Mouse (Mus musculus): ENCODE results near the gene 4930556J24Rik. TPM values are rescaled to one million over a fixed set of nuclear protein-coding genes. Genes with fewer than 3 reads are reported as not detected.

The 4930556J24Rik gene
- total and polyA plus RNA-seq, 2 experiments from 2014 or later = 0.25 TPM; not detected in 1

GRCm38 (mm10) chr11:3895933-3896332 is 80.6 kb downstream of the 4930556J24Rik start:
- ATAC-seq (no peak), DNase-seq (ENCODE audit: low spot score) (no peak)
- no peaks in the 10 kb centered on the region for H3K9me3 ChIP-seq (ENCODE audit: low read length)
- H3K9ac ChIP-seq (replicated peaks; ENCODE audit: low read length) = no peak overlapping the region
- H3K4me1 ChIP-seq (ENCODE audit: insufficient read depth, low read length) = 0 out of 2 replicates have a peak, but pooled peaks cover 9% of the 10 kb centered on the region
- peaks cover 7% of the 10 kb centered on the region; the same call in 1 of the 2 replicates for H3K36me3 ChIP-seq (ENCODE audit: insufficient read depth, low read length)
- no peak overlapping the region for H3K4me2 ChIP-seq (ENCODE audit: low read depth, low read length)
- WGBS = 83% methylated on average over 1 of the region's 1 CpGs
- no peaks in the 10 kb centered on the region for H3K27me3 ChIP-seq (ENCODE audit: insufficient read depth, low read length)
- H3K4me3 ChIP-seq (ENCODE audit: low read length) = no peak overlapping the region
- no peak for TF ChIP-seq CTCF (IDR thresholded peaks at IDR 0.05; ENCODE audit: low read depth)
- H3K27ac ChIP-seq = no peak overlapping the region

GRCm38 (mm10) chr11:3895458-3895857 is 81.1 kb downstream of the 4930556J24Rik start:
- DNase-seq (ENCODE audit: low spot score) = no peak
- H3K9ac ChIP-seq (replicated peaks; ENCODE audit: low read length) = peak overlapping the region; percentile 52
- no peak for TF ChIP-seq CTCF (IDR thresholded peaks at IDR 0.05; ENCODE audit: low read depth)
- no peak for ATAC-seq
- H3K4me1 ChIP-seq (ENCODE audit: insufficient read depth, low read length) = 0 out of 2 replicates have a peak, but pooled peaks cover 9% of the 10 kb centered on the region
- peaks cover 7% of the 10 kb centered on the region; the same call in 1 of the 2 replicates for H3K36me3 ChIP-seq (ENCODE audit: insufficient read depth, low read length)
- peak overlapping the region; percentile 87 for H3K4me2 ChIP-seq (ENCODE audit: low read depth, low read length)
- H3K4me3 ChIP-seq (ENCODE audit: low read length) = peak overlapping the region; percentile 46
- WGBS = 3% methylated on average over 10 of the region's 10 CpGs
- peak overlapping the region; percentile 77 for H3K27ac ChIP-seq
- no peaks in the 10 kb centered on the region for H3K9me3 ChIP-seq (ENCODE audit: low read length)
- no peaks in the 10 kb centered on the region for H3K27me3 ChIP-seq (ENCODE audit: insufficient read depth, low read length)

DNA sequence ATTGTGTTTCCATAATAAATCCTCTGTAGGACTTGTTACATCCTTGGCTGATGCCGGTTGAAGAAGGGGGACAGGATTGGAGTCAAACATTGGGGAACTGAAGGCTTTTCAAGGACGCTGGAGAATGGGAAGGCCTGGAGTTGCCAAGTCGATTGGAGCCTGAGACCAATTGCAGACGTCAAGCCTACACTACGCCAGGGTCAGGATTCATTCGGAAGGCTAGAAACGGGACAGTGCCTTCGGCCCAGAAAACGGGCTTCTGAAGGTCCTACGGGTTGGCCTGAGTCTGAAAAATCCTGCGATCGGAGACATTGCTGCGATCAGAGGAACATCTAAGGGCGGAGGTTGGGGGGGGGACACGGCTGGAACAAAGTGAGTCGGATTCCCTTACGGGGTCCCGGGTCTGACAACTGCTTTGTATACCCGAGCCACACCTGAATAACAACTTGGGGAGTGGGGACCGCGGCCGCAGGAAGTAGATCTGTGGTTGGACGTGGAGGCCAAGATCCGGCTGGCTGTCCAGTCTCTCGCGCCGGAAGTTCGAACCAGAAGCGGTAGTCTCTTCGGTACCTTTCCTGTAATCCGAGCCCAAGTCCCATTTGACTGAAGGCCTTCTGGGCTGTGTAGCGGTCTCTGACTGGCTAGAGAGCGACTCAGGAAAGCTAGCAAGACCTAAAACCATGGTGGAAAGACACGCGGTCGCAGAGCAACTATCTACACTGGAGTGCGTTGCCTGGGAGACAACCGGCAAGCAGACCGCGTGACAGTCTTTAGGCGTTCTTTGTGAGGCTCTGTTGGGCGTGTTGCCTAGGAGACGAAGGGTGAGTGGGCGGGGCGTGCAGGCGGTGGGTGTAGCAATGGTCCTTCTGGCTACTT is 81.9 kb downstream of the 4930556J24Rik start, which contains the start of the genes 4921536K21Rik and Dusp18:
Gene 4921536K21Rik (minus strand): TSS at position 693 of the 876 bp plus-strand sequence.
Gene Dusp18 (plus strand): TSS at position 835 of the 876 bp plus-strand sequence.
- WGBS = 1% methylated on average over 46 of the region's 46 CpGs
- H3K36me3 ChIP-seq (ENCODE audit: insufficient read depth, low read length) = peaks cover 7% of the 10 kb centered on the region; the same call in 1 of the 2 replicates

GRCm38 (mm10) chr11:3893970-3894369 is 82.6 kb downstream of the 4930556J24Rik start:
- H3K9ac ChIP-seq (replicated peaks; ENCODE audit: low read length) = 0 out of 2 replicates have a peak overlapping the region, but pooled peaks have one; percentile 52
- H3K4me3 ChIP-seq (ENCODE audit: low read length) = peak overlapping the region; percentile 46; the same call in 1 of the 2 replicates
- WGBS = 74% methylated on average over 6 of the region's 6 CpGs

More for the DNA sequence above, 81.9 kb downstream of the 4930556J24Rik start, which contains the start of the genes 4921536K21Rik and Dusp18:
- Histone ChIP-seq H3K4me3 (ENCODE audit: low read length) (peak within 1 kb of the TSS; percentile 46), H3K27me3 (ENCODE audit: insufficient read depth, low read length) (no peaks in the 10 kb centered on the region), H3K9ac (replicated peaks; ENCODE audit: low read length) (peak within 1 kb of the TSS; percentile 52), H3K4me1 (ENCODE audit: insufficient read depth, low read length) (0 out of 2 replicates have a peak, but pooled peaks cover 9% of the 10 kb centered on the region), H3K9me3 (ENCODE audit: low read length) (no peaks in the 10 kb centered on the region), H3K27ac (peak within 1 kb of the TSS; percentile 77), H3K4me2 (ENCODE audit: low read depth, low read length) (peak within 1 kb of the TSS; percentile 87)
- DNase-seq (ENCODE audit: low spot score) (peak; percentile 96), ATAC-seq (peak; percentile 98)
- no peak for TF ChIP-seq CTCF (IDR thresholded peaks at IDR 0.05; ENCODE audit: low read depth)

More at GRCm38 (mm10) chr11:3893970-3894369, 82.6 kb downstream of the 4930556J24Rik start:
- DNase-seq (ENCODE audit: low spot score) (no peak), ATAC-seq (no peak)
- H3K4me2 ChIP-seq (ENCODE audit: low read depth, low read length) = peak overlapping the region; percentile 87; the same call in 1 of the 2 replicates
- H3K9me3 ChIP-seq (ENCODE audit: low read length) = no peaks in the 10 kb centered on the region
- H3K27ac ChIP-seq = no peak overlapping the region
- 0 out of 2 replicates have a peak, but pooled peaks cover 9% of the 10 kb centered on the region for H3K4me1 ChIP-seq (ENCODE audit: insufficient read depth, low read length)
- no peak for TF ChIP-seq CTCF (IDR thresholded peaks at IDR 0.05; ENCODE audit: low read depth)
- H3K27me3 ChIP-seq (ENCODE audit: insufficient read depth, low read length) = no peaks in the 10 kb centered on the region
- peaks cover 7% of the 10 kb centered on the region; the same call in 1 of the 2 replicates for H3K36me3 ChIP-seq (ENCODE audit: insufficient read depth, low read length)

Other genes starting within 250 kb of the 4930556J24Rik start
- 78.3 and 87.5 TPM in 2 replicates for gene Osbp2, start 112.9 kb downstream of the 4930556J24Rik start, total RNA-seq (2014; rRNA removed)
- 33.8 and 39.7 TPM in 2 replicates for gene Osbp2, start 112.9 kb downstream of the 4930556J24Rik start, polyA plus RNA-seq (2015; fragmentation: Nextera tagmentation; extraction: Ambion mirVana)
- gene 4921536K21Rik, start 81.7 kb downstream of the 4930556J24Rik start, total RNA-seq (2014; rRNA removed) = 0.21 and 0.90 TPM in 2 replicates
- 0.41 and 0.42 TPM in 2 replicates for gene 4921536K21Rik, start 81.7 kb downstream of the 4930556J24Rik start, polyA plus RNA-seq (2015; fragmentation: Nextera tagmentation; extraction: Ambion mirVana)
- gene Dusp18, start 81.5 kb downstream of the 4930556J24Rik start, total RNA-seq (2014; rRNA removed) = 14.4 and 16.9 TPM in 2 replicates
- 15.4 and 16.3 TPM in 2 replicates for gene Dusp18, start 81.5 kb downstream of the 4930556J24Rik start, polyA plus RNA-seq (2015; fragmentation: Nextera tagmentation; extraction: Ambion mirVana)
- gene Slc35e4, start 62.1 kb downstream of the 4930556J24Rik start, total RNA-seq (2014; rRNA removed) = 48.6 and 52.4 TPM in 2 replicates
- 23.5 and 25.8 TPM in 2 replicates for gene Slc35e4, start 62.1 kb downstream of the 4930556J24Rik start, polyA plus RNA-seq (2015; fragmentation: Nextera tagmentation; extraction: Ambion mirVana)
- gene Tcn2, start 44.6 kb downstream of the 4930556J24Rik start, total RNA-seq (2014; rRNA removed) = 35.8 and 39.4 TPM in 2 replicates
- 29.3 and 30.8 TPM in 2 replicates for gene Tcn2, start 44.6 kb downstream of the 4930556J24Rik start, polyA plus RNA-seq (2015; fragmentation: Nextera tagmentation; extraction: Ambion mirVana)
- 35.9 and 36.4 TPM in 2 replicates for gene Pes1, start 12.8 kb downstream of the 4930556J24Rik start, total RNA-seq (2014; rRNA removed)
- 44.5 and 46.8 TPM in 2 replicates for gene Pes1, start 12.8 kb downstream of the 4930556J24Rik start, polyA plus RNA-seq (2015; fragmentation: Nextera tagmentation; extraction: Ambion mirVana)
- gene Gal3st1, start 6.9 kb upstream of the 4930556J24Rik start, total RNA-seq (2014; rRNA removed) = 30.3 and 34.6 TPM in 2 replicates
- 18.5 and 18.8 TPM in 2 replicates for gene Gal3st1, start 6.9 kb upstream of the 4930556J24Rik start, polyA plus RNA-seq (2015; fragmentation: Nextera tagmentation; extraction: Ambion mirVana)
- gene Sec14l4, start 54.7 kb upstream of the 4930556J24Rik start, total RNA-seq (2014; rRNA removed) = not detected in 2 replicates
- gene Sec14l4, start 54.7 kb upstream of the 4930556J24Rik start, polyA plus RNA-seq (2015; fragmentation: Nextera tagmentation; extraction: Ambion mirVana) = not detected in 2 replicates
- 0.36 and 1.6 TPM in 2 replicates for gene Sec14l3, start 88.1 kb upstream of the 4930556J24Rik start, total RNA-seq (2014; rRNA removed)
- 1.7 and 1.8 TPM in 2 replicates for gene Sec14l3, start 88.1 kb upstream of the 4930556J24Rik start, polyA plus RNA-seq (2015; fragmentation: Nextera tagmentation; extraction: Ambion mirVana)
- gene Mtfp1, start 118.7 kb upstream of the 4930556J24Rik start, total RNA-seq (2014; rRNA removed) = 14.8 and 20.4 TPM in 2 replicates
- 17.7 TPM in 2 replicates for gene Mtfp1, start 118.7 kb upstream of the 4930556J24Rik start, polyA plus RNA-seq (2015; fragmentation: Nextera tagmentation; extraction: Ambion mirVana)
- 13.4 and 13.9 TPM in 2 replicates for gene Sec14l2, start 146.6 kb upstream of the 4930556J24Rik start, total RNA-seq (2014; rRNA removed)
- gene Sec14l2, start 146.6 kb upstream of the 4930556J24Rik start, polyA plus RNA-seq (2015; fragmentation: Nextera tagmentation; extraction: Ambion mirVana) = 8.1 and 9.5 TPM in 2 replicates
- gene Rnf215, start 158.4 kb upstream of the 4930556J24Rik start, total RNA-seq (2014; rRNA removed) = 84.3 and 90.4 TPM in 2 replicates
- gene Rnf215, start 158.4 kb upstream of the 4930556J24Rik start, polyA plus RNA-seq (2015; fragmentation: Nextera tagmentation; extraction: Ambion mirVana) = 49.7 and 51.0 TPM in 2 replicates
- gene Ccdc157, start 183.5 kb upstream of the 4930556J24Rik start, total RNA-seq (2014; rRNA removed) = 20.8 TPM in 2 replicates
- gene Ccdc157, start 183.5 kb upstream of the 4930556J24Rik start, polyA plus RNA-seq (2015; fragmentation: Nextera tagmentation; extraction: Ambion mirVana) = 10.3 and 10.9 TPM in 2 replicates
- 41.9 and 45.4 TPM in 2 replicates for gene Sf3a1, start 183.6 kb upstream of the 4930556J24Rik start, total RNA-seq (2014; rRNA removed)
- gene Sf3a1, start 183.6 kb upstream of the 4930556J24Rik start, polyA plus RNA-seq (2015; fragmentation: Nextera tagmentation; extraction: Ambion mirVana) = 30.6 and 31.6 TPM in 2 replicates
- 59.1 and 60.8 TPM in 2 replicates for gene Tbc1d10a, start 210.0 kb upstream of the 4930556J24Rik start, total RNA-seq (2014; rRNA removed)
- gene Tbc1d10a, start 210.0 kb upstream of the 4930556J24Rik start, polyA plus RNA-seq (2015; fragmentation: Nextera tagmentation; extraction: Ambion mirVana) = 34.2 TPM in 2 replicates
- 20.6 and 20.7 TPM in 2 replicates for gene Castor1, start 241.4 kb upstream of the 4930556J24Rik start, total RNA-seq (2014; rRNA removed)
- gene Castor1, start 241.4 kb upstream of the 4930556J24Rik start, polyA plus RNA-seq (2015; fragmentation: Nextera tagmentation; extraction: Ambion mirVana) = 10.6 and 12.4 TPM in 2 replicates